Mouse (Mus musculus) cerebellum, adult 11-12 months (tissue): ENCODE data around the gene Asb17.

Source experiments
- DNase-seq: peaks from one replicate; pipeline ENCODE4 v3.0.0; 2022

Gene Asb17

DNA sequence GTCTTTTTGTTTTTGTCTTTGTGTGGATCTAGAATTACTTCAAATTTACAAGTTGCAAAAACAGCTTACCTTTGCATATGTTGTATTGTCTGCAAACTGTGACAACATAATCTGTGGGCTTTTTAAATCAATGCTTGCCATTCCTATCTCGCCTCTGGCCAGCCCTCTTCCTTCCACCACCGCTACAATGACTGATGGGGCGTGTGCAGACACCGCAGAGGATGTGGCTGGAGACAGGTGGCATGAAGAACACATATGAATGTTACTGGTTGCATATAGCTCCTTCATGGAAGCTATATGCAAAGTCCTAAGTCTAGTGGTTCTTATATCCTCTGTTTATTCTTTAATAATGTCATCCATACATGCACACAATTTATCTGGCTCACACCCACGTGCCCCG, 53.2 kb downstream of the Asb17 start:
- no peak for DNase-seq

DNA sequence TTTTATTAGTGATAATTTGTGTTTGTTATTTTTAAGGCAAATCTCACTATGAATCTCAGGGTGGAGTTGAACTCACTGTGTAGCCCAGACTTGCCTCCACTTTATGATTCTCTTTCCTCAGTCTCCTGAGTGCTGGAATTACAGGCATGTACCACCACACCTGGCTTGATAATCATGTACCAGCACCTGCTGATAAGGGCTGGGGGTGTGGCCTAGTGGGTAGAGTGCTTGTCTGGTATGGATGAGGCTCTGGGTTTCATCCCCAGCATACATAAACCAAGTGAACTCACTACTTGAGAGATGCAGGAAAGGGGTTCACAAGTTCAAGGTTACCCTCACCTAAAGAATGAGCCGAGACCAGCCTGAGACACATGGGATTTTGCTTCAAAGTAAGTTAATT, 57.9 kb downstream of the Asb17 start:
- no peak for DNase-seq

DNA sequence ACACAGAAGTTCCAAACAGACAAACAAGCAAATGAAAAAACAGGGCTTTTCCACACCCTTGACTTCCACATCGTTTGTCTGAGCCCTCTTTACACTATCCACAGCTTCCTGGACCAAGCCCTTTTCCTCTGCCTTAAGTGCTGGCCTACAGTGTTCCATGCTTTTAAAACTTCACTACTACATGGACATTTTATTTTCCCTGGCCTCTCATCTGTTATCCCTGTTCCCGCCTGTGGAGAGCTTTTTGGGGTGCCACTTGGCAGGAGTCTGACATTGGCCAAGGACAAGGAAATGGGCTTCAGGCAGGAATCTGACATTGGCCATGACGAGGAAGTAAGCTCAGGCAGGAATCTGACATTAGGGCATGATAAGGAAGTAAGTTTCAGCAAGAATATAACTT, 58.6 kb downstream of the Asb17 start:
- DNase-seq, result no peak

DNA sequence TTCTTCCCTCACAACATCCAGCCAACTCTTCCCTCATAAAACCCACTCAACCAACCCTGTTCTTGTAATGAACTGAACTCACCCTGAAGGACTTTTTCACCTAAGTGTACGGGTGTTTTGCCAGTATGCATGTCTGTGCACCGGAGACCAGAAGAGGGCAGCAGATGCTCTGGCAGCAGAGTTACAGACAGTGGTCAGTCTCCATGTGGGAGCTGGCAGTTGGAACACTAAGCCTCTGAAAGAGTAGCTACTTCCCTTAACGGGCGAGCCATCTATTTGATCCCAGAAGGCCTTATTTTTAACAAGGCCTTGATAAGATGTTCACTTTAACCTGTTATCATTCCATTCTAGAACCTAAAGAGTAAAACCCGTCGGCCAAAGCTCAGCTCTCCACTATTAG, 60.6 kb downstream of the Asb17 start:
- DNase-seq, result peak; percentile 39
